Mouse (Mus musculus) cortical plate, adult 2 months (tissue): ENCODE results near the gene Galr3. TPM values are rescaled to one million over a fixed set of nuclear protein-coding genes. Genes with fewer than 3 reads are reported as not detected.
"Not testable (repeated sequence)": the region's sequence is repeated elsewhere in the genome, so short reads cannot be mapped to it uniquely, and the experiment has no call there.

Experiments used
- H3K27ac ChIP-seq: fragments of 200-500 bp; 2 replicates; pipeline ENCODE4 v1.5.1; 2012; ENCODE audit warnings: low read length, control low read depth, inconsistent platforms; ENCODE audit not compliant: insufficient read depth
- H3K4me1 ChIP-seq: fragments of 200-500 bp; 2 replicates; pipeline ENCODE4 v1.6.1; 2011; ENCODE audit warnings: low read length; ENCODE audit not compliant: control insufficient read depth, insufficient read depth
- H3K4me3 ChIP-seq: fragments of 200-500 bp; 2 replicates; pipeline ENCODE4 v1.5.1; 2011; ENCODE audit warnings: mild to moderate bottlenecking, low read length, control low read depth; ENCODE audit not compliant: insufficient read depth
- CTCF ChIP-seq: fragments of 200-500 bp; IDR thresholded peaks from 2 replicates; pipeline ENCODE4 v1.5.1; 2011; ENCODE audit warnings: mild to moderate bottlenecking, control low read depth, low read length; ENCODE audit not compliant: insufficient read depth; ENCODE audit errors: extremely low read depth
- POLR2A ChIP-seq: fragments of 200-500 bp; IDR thresholded peaks from 2 replicates; pipeline ENCODE4 v1.6.1; 2011; ENCODE audit warnings: mild to moderate bottlenecking, low read length, control low read depth; ENCODE audit not compliant: insufficient read depth; ENCODE audit errors: extremely low read depth
- polyA plus RNA-seq: library from polyadenylated mRNA; depleted of rRNA; stranded (reverse); fragments of >200 nt; gene quantifications from 2 replicates; pipeline ENCODE4 v1.2.3, GENCODE M21; 2012

The Galr3 gene
- polyA plus RNA-seq, 1 experiment: 0.38 TPM

GRCm38 (mm10) chr15:79006638-79007037, 35.0 kb upstream of the Galr3 start:
- no peak for TF ChIP-seq CTCF
- TF ChIP-seq POLR2A: no peak
- Histone ChIP-seq H3K27ac (no peak overlapping the region), H3K4me1 (no peaks in the 10 kb centered on the region), H3K4me3 (no peak overlapping the region)

GRCm38 (mm10) chr15:79007059-79007458, 34.6 kb upstream of the Galr3 start:
- TF ChIP-seq POLR2A (no peak), CTCF (no peak)
- Histone ChIP-seq H3K4me1 (no peaks in the 10 kb centered on the region), H3K4me3 (no peak overlapping the region), H3K27ac (no peak overlapping the region)

- H3K4me3 ChIP-seq, H3K4me1 ChIP-seq, H3K27ac ChIP-seq: not testable (repeated sequence)
These were observed 33.8 kb upstream of the Galr3 start for GRCm38 (mm10) chr15:79007836-79008235.

GRCm38 (mm10) chr15:79009734-79010133, 32.0 kb upstream of the Galr3 start:
- no peak overlapping the region for H3K27ac ChIP-seq
- no peak for TF ChIP-seq POLR2A
- no peak for TF ChIP-seq CTCF
- H3K4me3 ChIP-seq: no peak overlapping the region
- H3K4me1 ChIP-seq: no peaks in the 10 kb centered on the region

- H3K27ac ChIP-seq: no peak overlapping the region
These were observed 30.1 kb upstream of the Galr3 start for GRCm38 (mm10) chr15:79011550-79011949.

GRCm38 (mm10) chr15:79013382-79013781, 28.3 kb upstream of the Galr3 start:
- no peak for TF ChIP-seq CTCF
- no peak for TF ChIP-seq POLR2A
- Histone ChIP-seq H3K27ac (no peak overlapping the region), H3K4me1 (no peaks in the 10 kb centered on the region), H3K4me3 (no peak overlapping the region)

More at GRCm38 (mm10) chr15:79011550-79011949, 30.1 kb upstream of the Galr3 start:
- Histone ChIP-seq H3K4me3 (no peak overlapping the region), H3K4me1 (no peaks in the 10 kb centered on the region)
- TF ChIP-seq POLR2A (no peak), CTCF (no peak)

- no peak for TF ChIP-seq CTCF
- no peak for TF ChIP-seq POLR2A
These were observed 23.5 kb upstream of the Galr3 start for GRCm38 (mm10) chr15:79018191-79018590.

GRCm38 (mm10) chr15:79018886-79019285, 22.8 kb upstream of the Galr3 start:
- no peak for TF ChIP-seq POLR2A
- TF ChIP-seq CTCF: no peak
- Histone ChIP-seq H3K27ac (no peak overlapping the region), H3K4me3 (no peak overlapping the region), H3K4me1 (peaks cover 1% of the 10 kb centered on the region; the same call in 1 of the 2 replicates)

More at GRCm38 (mm10) chr15:79018191-79018590, 23.5 kb upstream of the Galr3 start:
- no peak overlapping the region for H3K27ac ChIP-seq
- no peak overlapping the region for H3K4me3 ChIP-seq
- H3K4me1 ChIP-seq: peaks cover 1% of the 10 kb centered on the region; the same call in 1 of the 2 replicates

- TF ChIP-seq CTCF (no peak), POLR2A (no peak)
- Histone ChIP-seq H3K27ac (no peak overlapping the region), H3K4me1 (peaks cover 3% of the 10 kb centered on the region; the same call in 1 of the 2 replicates), H3K4me3 (no peak overlapping the region)
These were observed 18.9 kb upstream of the Galr3 start for GRCm38 (mm10) chr15:79022671-79023230.

- no peak for TF ChIP-seq POLR2A
- H3K4me3 ChIP-seq: no peak overlapping the region
- H3K4me1 ChIP-seq: peaks cover 3% of the 10 kb centered on the region; the same call in 1 of the 2 replicates
- no peak overlapping the region for H3K27ac ChIP-seq
These were observed 18.3 kb upstream of the Galr3 start for GRCm38 (mm10) chr15:79023366-79023765.
